Mouse (Mus musculus) kidney, postnatal 4 days (tissue): ENCODE measurements around the gene Olfr391-ps.

Source experiments
- DNase-seq, 2 experiments: peaks; one replicate each; pipeline ENCODE4 v3.0.0; 2021; ENCODE audit warnings: mixed read lengths in 2 of 2

The Olfr391-ps gene

GRCm38 (mm10) chr11:73802952-73803351, at the start of gene Olfr391-ps:
Olfr391-ps (minus strand) TSS chr11:73803052.
- DNase-seq, result no peak

DNA sequence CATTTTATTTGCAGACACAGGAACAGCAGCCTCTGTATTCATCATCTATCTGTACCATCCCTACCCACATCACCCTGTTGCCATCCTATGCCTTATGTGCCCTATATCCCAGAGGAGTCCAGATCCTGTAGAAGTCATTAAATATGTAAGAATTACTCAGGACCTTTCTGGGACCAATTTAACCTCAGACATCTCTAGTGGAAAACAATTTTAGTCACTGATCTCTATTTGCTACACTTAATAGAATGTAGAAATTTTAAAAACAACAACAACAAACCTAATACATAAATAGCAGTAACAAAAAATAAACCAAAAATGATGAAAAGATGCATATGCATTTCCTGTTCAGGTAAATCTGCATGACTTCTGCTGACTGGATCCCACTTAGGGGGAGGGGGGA, 48.5 kb upstream of the Olfr391-ps start, which contains the start of gene Olfr393:
Gene Olfr393, minus strand, starts transcription at position 101 of the 400 bp plus-strand sequence.
- DNase-seq, result no peak

GRCm38 (mm10) chr11:73816949-73817348, 14.1 kb upstream of the Olfr391-ps start, which contains the start of gene Olfr392:
Olfr392 (minus strand) TSS chr11:73817049.
- DNase-seq, result no peak

- no peak for DNase-seq
These were observed 20.2 kb downstream of the Olfr391-ps start, which contains the start of gene Olfr390 for GRCm38 (mm10) chr11:73782664-73783063. Olfr390 (plus strand) TSS chr11:73782964.

DNA sequence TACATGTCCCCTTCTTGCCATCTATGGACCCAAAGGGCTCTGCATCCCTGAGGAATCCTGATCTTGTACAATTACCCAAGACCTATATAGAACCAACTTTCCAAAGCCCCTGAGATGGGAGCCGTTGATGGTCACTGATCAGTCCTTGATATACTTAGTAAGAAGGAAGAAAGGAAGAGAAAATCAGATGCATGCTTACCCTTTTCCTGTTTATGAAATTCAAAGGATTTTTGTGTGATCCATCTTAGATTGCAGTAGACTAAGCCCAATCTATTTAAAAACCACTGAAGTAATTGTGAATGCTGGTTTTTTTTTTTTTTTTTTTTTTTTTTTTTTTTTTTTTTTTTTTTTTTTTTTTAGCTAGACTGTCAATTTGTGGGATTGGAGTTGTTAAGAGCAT, 22.2 kb downstream of the Olfr391-ps start, which contains the start of gene Olfr389:
Gene Olfr389, minus strand, starts transcription at position 101 of the 400 bp plus-strand sequence.
- DNase-seq, result no peak

- DNase-seq, result no peak
These were observed 43.7 kb downstream of the Olfr391-ps start for GRCm38 (mm10) chr11:73759115-73759514.
